Comparison of ENCODE assay signal across 8 mouse cellular contexts in genomic region chr2:5063299-5064205, GRCm38 (mm10). TPM values are rescaled to one million over a fixed set of nuclear protein-coding genes. Genes with fewer than 3 reads are reported as not detected.
A peak's percentile ranks its signal among the peaks of the same experiment; 100 is the strongest.
DNase-seq lines count a peak whose midpoint lies in the region; ATAC-seq and TF ChIP-seq lines count a peak whose summit lies in the region.

Optn (minus strand) TSS chr2:5064051.

- peak within 1 kb of the TSS; percentile 65 for H3K4me3 ChIP-seq in hindbrain, embryonic 14.5 days (replicated peaks; ENCODE audit: low read length)

- in situ Hi-C loops in Patski (cut with MboI; ENCODE audit: low pct_unique_long_range_greater_than_20kb), result no loop called here

- H3K27me3 ChIP-seq in Patski, result no peaks in the 10 kb centered on the region
- 0 out of 2 replicates have a peak, but pooled peaks cover 10% of the 10 kb centered on the region for H3K27me3 ChIP-seq in hindbrain, embryonic 14.5 days (ENCODE audit: control insufficient read depth, insufficient read depth, low read length)

- H3K36me3 ChIP-seq in hindbrain, embryonic 14.5 days (replicated peaks; ENCODE audit: control insufficient read depth, insufficient read depth), result no peaks in the 10 kb centered on the region

- no peaks in the 10 kb centered on the region for H3K9me3 ChIP-seq in hindbrain, embryonic 14.5 days (ENCODE audit: control insufficient read depth, low read length)

- TF ChIP-seq CTCF in Patski (IDR thresholded peaks at IDR 0.05), result no peak

- WGBS in hindbrain, embryonic 14.5 days, result 2% methylated on average over 59 of the region's 63 CpGs

- POLR2A ChIA-PET in Patski (lab: Charles Lee), result interaction anchor here (1.1 to 1.7 kb wide), 2 partner anchors 11 to 21 kb away, joined by 3 read pairs; no protein-coding TSS in a partner anchor

- no peak within 1 kb of the TSS for H3K27ac ChIP-seq in hindbrain, embryonic 14.5 days

- DNase-seq in Patski (ENCODE audit: low read depth, low spot score), result peak; percentile 39
- DNase-seq in cerebellum, postnatal 25 days, result peak; percentile 85 to 92
- DNase-seq in frontal cortex, postnatal 25 days (ENCODE audit: low spot score in 2 of 2), result peak; percentile 56 to 71
- peak; percentile 83 for DNase-seq in hindbrain, embryonic 14.5 days (ENCODE audit: low spot score)
- peak; percentile 74 to 80 for DNase-seq in layer of hippocampus, postnatal 36 days
- peak; percentile 86 for DNase-seq in lung, postnatal 25 days (ENCODE audit: low spot score)
- DNase-seq in retina, adult 2 months (ENCODE audit: low read depth, low spot score), result peak; percentile 74
- DNase-seq in thymus, postnatal 25 days, result peak; percentile 67

- H3K9ac ChIP-seq in hindbrain, embryonic 14.5 days, result peak within 1 kb of the TSS; percentile 55

- peaks cover 9% of the 10 kb centered on the region for H3K4me1 ChIP-seq in hindbrain, embryonic 14.5 days (replicated peaks; ENCODE audit: control insufficient read depth, insufficient read depth, low read length)

- ATAC-seq in Patski, result peak; percentile 89
- ATAC-seq in hindbrain, embryonic 14.5 days (ENCODE audit: low FRiP score), result peak; percentile 92

- peak within 1 kb of the TSS; percentile 56 for H3K4me2 ChIP-seq in hindbrain, embryonic 14.5 days (replicated peaks)

- CTCF ChIA-PET in Patski (lab: Charles Lee), result interaction anchor here (1.7 to 2.3 kb wide), 3 partner anchors 16 to 26 kb away, joined by 4 to 7 read pairs (median 5); no protein-coding TSS in a partner anchor

RNA-seq across cellular contexts. Expression of gene Optn, which starts in this region (rescaled TPM):
- polyA plus RNA-seq in Patski (2021), result 36.8 TPM
- polyA plus RNA-seq in hindbrain, embryonic 14.5 days (2014; fragmentation: Nextera tagmentation; extraction: Ambion mirVana), result 18.0 and 20.7 TPM in 2 replicates
- total RNA-seq in layer of hippocampus, postnatal 36 days (2021), result 10 to 100 TPM; 13.0 to 15.3 TPM
